Mouse (Mus musculus): Measurements from ENCODE around the gene Mcrip2. TPM values are rescaled to one million over a fixed set of nuclear protein-coding genes. Genes with fewer than 3 reads are reported as not detected.

Mcrip2 gene
- 14.6 and 29.9 TPM in 2 replicates for total RNA-seq (2014; rRNA removed)
- 39.5 and 45.5 TPM in 2 replicates for polyA plus RNA-seq (2015; fragmentation: Nextera tagmentation; extraction: Ambion mirVana)

GRCm38 (mm10) chr17:25868601-25869191 is at the start of gene Mcrip2:
Gene Mcrip2, minus strand, starts transcription at chr17:25868764.
- H3K9ac ChIP-seq (replicated peaks; ENCODE audit: low read length, poor library complexity, severe bottlenecking), result peak within 1 kb of the TSS; percentile 74
- H3K36me3 ChIP-seq (ENCODE audit: insufficient read depth, low read length), result peaks cover 7% of the 10 kb centered on the region; the same call in 1 of the 2 replicates
- H3K4me3 ChIP-seq (ENCODE audit: low read depth, low read length), result peak within 1 kb of the TSS; percentile 91
- H3K4me2 ChIP-seq (ENCODE audit: low read depth, low read length, poor library complexity, severe bottlenecking), result peak within 1 kb of the TSS; percentile 98
- H3K27me3 ChIP-seq (ENCODE audit: insufficient read depth, low read length), result no peaks in the 10 kb centered on the region
- WGBS, result under 1% methylated on average over 24 of the region's 24 CpGs
- peak; percentile 48 for TF ChIP-seq CTCF (IDR thresholded peaks at IDR 0.05)
- no peaks in the 10 kb centered on the region for H3K9me3 ChIP-seq (ENCODE audit: low read length)
- H3K27ac ChIP-seq (ENCODE audit: low read depth, low read length), result peak within 1 kb of the TSS; percentile 63
- DNase-seq (ENCODE audit: low spot score) (peak; percentile 88), ATAC-seq (ENCODE audit: low FRiP score) (peak; percentile 78; the same call in 1 of the 2 replicates)
- peaks cover 10% of the 10 kb centered on the region; the same call in 1 of the 2 replicates for H3K4me1 ChIP-seq (ENCODE audit: insufficient read depth, low read length)

GRCm38 (mm10) chr17:25918037-25918750 is 49.6 kb upstream of the Mcrip2 start:
- Histone ChIP-seq H3K4me1 (ENCODE audit: insufficient read depth, low read length) (peaks cover 10% of the 10 kb centered on the region), H3K9me3 (ENCODE audit: low read length) (no peaks in the 10 kb centered on the region), H3K9ac (replicated peaks; ENCODE audit: low read length, poor library complexity, severe bottlenecking) (peak overlapping the region; percentile 77), H3K27ac (ENCODE audit: low read depth, low read length) (0 out of 2 replicates have a peak overlapping the region, but pooled peaks have one; percentile 84), H3K4me3 (ENCODE audit: low read depth, low read length) (peak overlapping the region; percentile 73), H3K27me3 (ENCODE audit: insufficient read depth, low read length) (no peaks in the 10 kb centered on the region), H3K4me2 (ENCODE audit: low read depth, low read length, poor library complexity, severe bottlenecking) (peak overlapping the region; percentile 63), H3K36me3 (ENCODE audit: insufficient read depth, low read length) (peaks cover 8% of the 10 kb centered on the region)
- 83% methylated on average over 9 of the region's 9 CpGs for WGBS
- ATAC-seq (ENCODE audit: low FRiP score) (no peak), DNase-seq (ENCODE audit: low spot score) (no peak)
- no peak for TF ChIP-seq CTCF (IDR thresholded peaks at IDR 0.05)

- no peak for ATAC-seq (ENCODE audit: low FRiP score)
- H3K27ac ChIP-seq (ENCODE audit: low read depth, low read length), result no peak overlapping the region
- H3K4me3 ChIP-seq (ENCODE audit: low read depth, low read length), result no peak overlapping the region
- WGBS, result 89% methylated on average over 8 of the region's 8 CpGs
- no peak for TF ChIP-seq CTCF (IDR thresholded peaks at IDR 0.05)
- H3K27me3 ChIP-seq (ENCODE audit: insufficient read depth, low read length), result no peaks in the 10 kb centered on the region
- no peak overlapping the region for H3K4me2 ChIP-seq (ENCODE audit: low read depth, low read length, poor library complexity, severe bottlenecking)
- DNase-seq (ENCODE audit: low spot score), result no peak
- H3K36me3 ChIP-seq (ENCODE audit: insufficient read depth, low read length), result peaks cover 8% of the 10 kb centered on the region
- peak overlapping the region; percentile 77; the same call in 1 of the 2 replicates for H3K9ac ChIP-seq (replicated peaks; ENCODE audit: low read length, poor library complexity, severe bottlenecking)
- H3K9me3 ChIP-seq (ENCODE audit: low read length), result no peaks in the 10 kb centered on the region
- peaks cover 10% of the 10 kb centered on the region for H3K4me1 ChIP-seq (ENCODE audit: insufficient read depth, low read length)
Observed at GRCm38 (mm10) chr17:25916931-25917647, 48.5 kb upstream of the Mcrip2 start.

GRCm38 (mm10) chr17:25914295-25914694 is 45.7 kb upstream of the Mcrip2 start:
- Histone ChIP-seq H3K9me3 (ENCODE audit: low read length) (no peaks in the 10 kb centered on the region), H3K36me3 (ENCODE audit: insufficient read depth, low read length) (peaks cover 8% of the 10 kb centered on the region), H3K27ac (ENCODE audit: low read depth, low read length) (no peak overlapping the region), H3K4me1 (ENCODE audit: insufficient read depth, low read length) (peaks cover 10% of the 10 kb centered on the region), H3K27me3 (ENCODE audit: insufficient read depth, low read length) (no peaks in the 10 kb centered on the region), H3K9ac (replicated peaks; ENCODE audit: low read length, poor library complexity, severe bottlenecking) (no peak overlapping the region), H3K4me3 (ENCODE audit: low read depth, low read length) (no peak overlapping the region), H3K4me2 (ENCODE audit: low read depth, low read length, poor library complexity, severe bottlenecking) (no peak overlapping the region)
- no peak for DNase-seq (ENCODE audit: low spot score)
- WGBS, result 82% methylated on average over 4 of the region's 4 CpGs
- no peak for TF ChIP-seq CTCF (IDR thresholded peaks at IDR 0.05)
- no peak for ATAC-seq (ENCODE audit: low FRiP score)

GRCm38 (mm10) chr17:25913877-25914275 is 45.3 kb upstream of the Mcrip2 start:
- ATAC-seq (ENCODE audit: low FRiP score), result no peak
- H3K36me3 ChIP-seq (ENCODE audit: insufficient read depth, low read length), result peaks cover 8% of the 10 kb centered on the region
- no peaks in the 10 kb centered on the region for H3K9me3 ChIP-seq (ENCODE audit: low read length)
- no peak overlapping the region for H3K27ac ChIP-seq (ENCODE audit: low read depth, low read length)
- no peak overlapping the region for H3K9ac ChIP-seq (replicated peaks; ENCODE audit: low read length, poor library complexity, severe bottlenecking)
- TF ChIP-seq CTCF (IDR thresholded peaks at IDR 0.05), result no peak
- H3K27me3 ChIP-seq (ENCODE audit: insufficient read depth, low read length), result no peaks in the 10 kb centered on the region
- no peak for DNase-seq (ENCODE audit: low spot score)
- 88% methylated on average over 1 of the region's 1 CpGs for WGBS
- peaks cover 10% of the 10 kb centered on the region for H3K4me1 ChIP-seq (ENCODE audit: insufficient read depth, low read length)
- no peak overlapping the region for H3K4me3 ChIP-seq (ENCODE audit: low read depth, low read length)
- no peak overlapping the region for H3K4me2 ChIP-seq (ENCODE audit: low read depth, low read length, poor library complexity, severe bottlenecking)
